Mouse (Mus musculus) hindbrain, embryonic 13.5 days (tissue): Measurements from ENCODE around the gene Ap1b1. TPM values are rescaled to one million over a fixed set of nuclear protein-coding genes. Genes with fewer than 3 reads are reported as not detected.

Experiments
- ATAC-seq: fragments of 200-750 bp; cut with Nextera tagmentation; 2 replicates; pipeline ENCODE4 v1.8.0; 2017; ENCODE audit warnings: moderate TSS enrichment; ENCODE audit not compliant: low FRiP score
- H3K27ac ChIP-seq: fragments of 300-500 bp; sonication (generic); 2 replicates; pipeline ENCODE4 v1.5.1; 2015; ENCODE audit warnings: inconsistent platforms, mild to moderate bottlenecking, moderate library complexity
- H3K27me3 ChIP-seq: fragments of 300-500 bp; sonication (generic); 2 replicates; pipeline ENCODE4 v1.6.1; 2015; ENCODE audit warnings: mild to moderate bottlenecking, inconsistent platforms
- H3K36me3 ChIP-seq: fragments of 300-500 bp; sonication (generic); 2 replicates; pipeline ENCODE4 v1.6.1; 2015; ENCODE audit warnings: mild to moderate bottlenecking, inconsistent platforms
- H3K4me1 ChIP-seq: fragments of 300-500 bp; sonication (generic); replicated peaks from 2 replicates; pipeline ENCODE4 v1.6.1; 2015; ENCODE audit warnings: inconsistent platforms
- H3K4me2 ChIP-seq: fragments of 300-500 bp; sonication (generic); 2 replicates; pipeline ENCODE4 v1.6.1; 2015; ENCODE audit warnings: inconsistent platforms, mild to moderate bottlenecking, moderate library complexity
- H3K4me3 ChIP-seq: fragments of 300-500 bp; sonication (generic); 2 replicates; pipeline ENCODE4 v1.5.1; 2015; ENCODE audit warnings: mild to moderate bottlenecking, inconsistent platforms
- H3K9ac ChIP-seq: fragments of 300-500 bp; sonication (generic); 2 replicates; pipeline ENCODE4 v1.6.1; 2015; ENCODE audit warnings: mild to moderate bottlenecking, inconsistent platforms
- H3K9me3 ChIP-seq: fragments of 300-500 bp; sonication (generic); 2 replicates; pipeline ENCODE4 v1.6.1; 2016; ENCODE audit warnings: inconsistent platforms
- WGBS: fragments of 180-500 bp; shearing (Covaris S2); methylation state at CpG from one replicate; pipeline ENCODE4 v1.1.7; 2015; 5-methylcytosine and 5-hydroxymethylcytosine counted together
- polyA plus RNA-seq: library from polyadenylated mRNA; unstranded; fragments of >200 nt; fragmentation: Nextera tagmentation; extraction: Ambion mirVana; gene quantifications from 2 replicates; pipeline ENCODE4 v1.2.1, GENCODE M21; 2015

Ap1b1 gene
- polyA plus RNA-seq, 1 experiment from 2014 or later: 86.8 TPM

DNA sequence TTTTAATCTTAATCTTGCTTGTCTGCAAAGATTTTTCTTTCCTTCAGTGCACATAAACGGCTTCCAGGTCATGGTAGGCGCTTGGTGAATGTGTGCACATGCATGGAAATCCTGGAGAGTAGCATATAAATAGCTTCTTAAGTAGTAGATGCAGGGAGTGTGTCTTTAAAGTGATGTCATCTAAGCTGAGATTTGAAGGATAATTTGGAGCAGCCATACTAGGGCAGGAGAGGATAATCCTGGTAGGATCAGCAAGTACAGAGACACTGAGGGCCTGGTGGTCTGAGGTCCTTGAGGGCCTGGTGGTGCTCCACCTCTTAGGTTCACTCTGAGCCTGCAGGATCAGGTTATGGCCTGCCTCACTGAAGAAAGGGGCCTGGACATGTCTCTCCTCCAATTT lies 5.8 kb downstream of the Ap1b1 start:
- 100% methylated on average over 2 of the region's 2 CpGs for WGBS
- peaks cover 21% of the 10 kb centered on the region for H3K36me3 ChIP-seq
- no peak overlapping the region for H3K27ac ChIP-seq
- no peak overlapping the region for H3K9ac ChIP-seq
- H3K27me3 ChIP-seq: no peaks in the 10 kb centered on the region
- H3K9me3 ChIP-seq: no peaks in the 10 kb centered on the region
- no peak overlapping the region for H3K4me2 ChIP-seq
- H3K4me3 ChIP-seq: no peak overlapping the region
- H3K4me1 ChIP-seq: peaks cover 15% of the 10 kb centered on the region
- ATAC-seq: no peak

DNA sequence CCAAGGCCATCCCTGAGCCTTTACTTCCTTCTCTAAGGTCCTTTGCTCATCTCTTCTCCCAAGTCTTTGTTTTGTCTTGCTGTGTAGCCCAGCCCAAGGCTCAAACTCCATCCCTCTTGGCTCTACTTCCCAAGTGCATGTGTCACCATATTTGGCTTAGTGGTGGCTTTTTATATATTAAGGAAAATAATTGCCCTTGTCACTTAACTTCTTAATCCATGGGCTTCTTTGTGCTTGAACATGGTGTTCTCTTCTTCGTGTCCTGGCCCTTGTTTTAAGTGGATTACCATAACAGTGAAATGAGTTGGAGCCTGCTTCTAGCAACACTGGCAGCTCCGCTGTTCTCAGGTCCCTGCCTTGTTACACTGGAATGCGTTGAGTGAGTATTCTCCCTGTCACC lies 9.1 kb downstream of the Ap1b1 start:
- Histone ChIP-seq H3K27ac (no peak overlapping the region), H3K9ac (no peak overlapping the region), H3K4me3 (no peak overlapping the region), H3K4me1 (peaks cover 10% of the 10 kb centered on the region; the same call in 1 of the 2 replicates), H3K36me3 (peaks cover 27% of the 10 kb centered on the region), H3K4me2 (no peak overlapping the region), H3K27me3 (no peaks in the 10 kb centered on the region), H3K9me3 (no peaks in the 10 kb centered on the region)
- 93% methylated on average over 3 of the region's 3 CpGs for WGBS
- ATAC-seq: no peak

GRCm38 (mm10) chr11:4996621-4997199 lies 10.1 kb downstream of the Ap1b1 start:
- H3K27ac ChIP-seq: no peak overlapping the region
- H3K27me3 ChIP-seq: no peaks in the 10 kb centered on the region
- H3K9me3 ChIP-seq: no peaks in the 10 kb centered on the region
- H3K4me3 ChIP-seq: no peak overlapping the region
- H3K9ac ChIP-seq: no peak overlapping the region
- peaks cover 10% of the 10 kb centered on the region; the same call in 1 of the 2 replicates for H3K4me1 ChIP-seq
- peaks cover 32% of the 10 kb centered on the region for H3K36me3 ChIP-seq
- no peak for ATAC-seq
- 86% methylated on average over 5 of the region's 5 CpGs for WGBS
- no peak overlapping the region for H3K4me2 ChIP-seq

DNA sequence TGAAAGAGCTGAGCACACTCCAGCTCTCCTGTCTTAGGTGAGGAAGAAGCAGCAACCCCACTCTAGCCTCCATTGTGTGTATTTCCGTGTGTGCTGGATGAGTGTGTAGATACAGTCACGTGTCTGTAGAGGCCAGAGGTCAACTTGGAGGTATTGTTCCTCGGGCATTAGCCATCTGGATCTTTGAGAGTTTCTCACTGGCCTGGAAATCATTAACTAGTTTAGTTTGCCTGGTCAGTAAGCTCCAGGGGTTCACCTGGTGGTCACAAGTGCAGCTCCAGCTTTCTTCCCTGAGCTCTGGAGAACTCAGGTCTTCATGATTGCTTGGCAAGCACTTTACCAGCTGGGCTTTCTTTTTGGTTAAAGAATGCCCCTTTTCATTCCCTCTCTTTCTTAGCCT lies 11.7 kb downstream of the Ap1b1 start:
- Histone ChIP-seq H3K4me3 (no peak overlapping the region), H3K9me3 (no peaks in the 10 kb centered on the region), H3K27ac (no peak overlapping the region), H3K9ac (no peak overlapping the region), H3K4me2 (no peak overlapping the region), H3K27me3 (no peaks in the 10 kb centered on the region), H3K4me1 (peaks cover 10% of the 10 kb centered on the region; the same call in 1 of the 2 replicates), H3K36me3 (peaks cover 41% of the 10 kb centered on the region)
- ATAC-seq: no peak
- WGBS: 17% methylated on average over 3 of the region's 3 CpGs

GRCm38 (mm10) chr11:4998762-4999161 lies 12.1 kb downstream of the Ap1b1 start:
- peaks cover 45% of the 10 kb centered on the region for H3K36me3 ChIP-seq
- H3K27me3 ChIP-seq: no peaks in the 10 kb centered on the region
- H3K4me2 ChIP-seq: no peak overlapping the region
- peaks cover 10% of the 10 kb centered on the region; the same call in 1 of the 2 replicates for H3K4me1 ChIP-seq
- H3K27ac ChIP-seq: no peak overlapping the region
- H3K4me3 ChIP-seq: no peak overlapping the region
- H3K9ac ChIP-seq: no peak overlapping the region
- no peaks in the 10 kb centered on the region for H3K9me3 ChIP-seq
- 65% methylated on average over 1 of the region's 1 CpGs for WGBS
- no peak for ATAC-seq

GRCm38 (mm10) chr11:5000241-5000640 lies 13.6 kb downstream of the Ap1b1 start:
- peaks cover 38% of the 10 kb centered on the region for H3K36me3 ChIP-seq
- no peak for ATAC-seq
- no peak overlapping the region for H3K9ac ChIP-seq
- peaks cover 10% of the 10 kb centered on the region; the same call in 1 of the 2 replicates for H3K4me1 ChIP-seq
- H3K4me2 ChIP-seq: no peak overlapping the region
- H3K9me3 ChIP-seq: no peaks in the 10 kb centered on the region
- no peaks in the 10 kb centered on the region for H3K27me3 ChIP-seq
- H3K4me3 ChIP-seq: no peak overlapping the region
- no peak overlapping the region for H3K27ac ChIP-seq
- WGBS: 100% methylated on average over 1 of the region's 1 CpGs

DNA sequence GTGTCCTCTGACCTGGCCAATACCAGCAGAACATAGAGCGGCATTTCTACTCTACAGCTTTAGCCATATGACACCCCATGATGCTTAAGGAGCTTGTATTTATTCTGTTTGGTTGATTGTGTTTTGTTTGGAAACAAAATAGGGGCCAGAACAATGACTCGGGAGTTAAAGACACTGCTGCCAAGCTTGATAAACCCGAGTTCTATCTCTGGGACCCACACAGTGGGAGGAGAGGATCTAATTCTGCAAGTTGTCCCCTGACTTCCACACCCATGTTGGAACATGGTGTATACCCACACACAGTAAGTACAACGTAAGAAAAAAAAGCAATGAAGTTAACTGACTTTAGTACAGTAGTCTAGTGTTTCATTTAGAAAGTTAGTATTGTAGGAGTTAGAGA lies 16.2 kb downstream of the Ap1b1 start:
- no peak for ATAC-seq
- Histone ChIP-seq H3K4me1 (peaks cover 10% of the 10 kb centered on the region; the same call in 1 of the 2 replicates), H3K27ac (no peak overlapping the region), H3K27me3 (no peaks in the 10 kb centered on the region), H3K36me3 (peaks cover 43% of the 10 kb centered on the region), H3K4me2 (no peak overlapping the region), H3K9ac (no peak overlapping the region), H3K9me3 (no peaks in the 10 kb centered on the region), H3K4me3 (no peak overlapping the region)
- WGBS: 83% methylated on average over 4 of the region's 4 CpGs

- no peak for ATAC-seq
- Histone ChIP-seq H3K36me3 (peaks cover 40% of the 10 kb centered on the region), H3K4me3 (no peak overlapping the region), H3K4me1 (no peaks in the 10 kb centered on the region), H3K9me3 (no peaks in the 10 kb centered on the region), H3K4me2 (no peak overlapping the region), H3K27ac (no peak overlapping the region), H3K9ac (no peak overlapping the region), H3K27me3 (no peaks in the 10 kb centered on the region)
- 88% methylated on average over 2 of the region's 2 CpGs for WGBS
Measured at GRCm38 (mm10) chr11:5005528-5005927, 18.9 kb downstream of the Ap1b1 start.

- Histone ChIP-seq H3K27ac (no peak overlapping the region), H3K4me1 (no peaks in the 10 kb centered on the region), H3K27me3 (no peaks in the 10 kb centered on the region), H3K4me2 (no peak overlapping the region), H3K4me3 (no peak overlapping the region), H3K9me3 (no peaks in the 10 kb centered on the region), H3K36me3 (peaks cover 40% of the 10 kb centered on the region), H3K9ac (no peak overlapping the region)
- ATAC-seq: no peak
- WGBS: 92% methylated on average over 1 of the region's 1 CpGs
Measured at GRCm38 (mm10) chr11:5007186-5007585, 20.6 kb downstream of the Ap1b1 start.

- no peak overlapping the region for H3K9ac ChIP-seq
- no peak overlapping the region for H3K27ac ChIP-seq
- WGBS: 86% methylated on average over 3 of the region's 3 CpGs
- ATAC-seq: no peak
- no peak overlapping the region for H3K4me2 ChIP-seq
- no peaks in the 10 kb centered on the region for H3K9me3 ChIP-seq
- H3K4me1 ChIP-seq: no peaks in the 10 kb centered on the region
- peaks cover 42% of the 10 kb centered on the region for H3K36me3 ChIP-seq
- no peaks in the 10 kb centered on the region for H3K27me3 ChIP-seq
- H3K4me3 ChIP-seq: no peak overlapping the region
Measured at GRCm38 (mm10) chr11:5008867-5009266, 22.2 kb downstream of the Ap1b1 start.

DNA sequence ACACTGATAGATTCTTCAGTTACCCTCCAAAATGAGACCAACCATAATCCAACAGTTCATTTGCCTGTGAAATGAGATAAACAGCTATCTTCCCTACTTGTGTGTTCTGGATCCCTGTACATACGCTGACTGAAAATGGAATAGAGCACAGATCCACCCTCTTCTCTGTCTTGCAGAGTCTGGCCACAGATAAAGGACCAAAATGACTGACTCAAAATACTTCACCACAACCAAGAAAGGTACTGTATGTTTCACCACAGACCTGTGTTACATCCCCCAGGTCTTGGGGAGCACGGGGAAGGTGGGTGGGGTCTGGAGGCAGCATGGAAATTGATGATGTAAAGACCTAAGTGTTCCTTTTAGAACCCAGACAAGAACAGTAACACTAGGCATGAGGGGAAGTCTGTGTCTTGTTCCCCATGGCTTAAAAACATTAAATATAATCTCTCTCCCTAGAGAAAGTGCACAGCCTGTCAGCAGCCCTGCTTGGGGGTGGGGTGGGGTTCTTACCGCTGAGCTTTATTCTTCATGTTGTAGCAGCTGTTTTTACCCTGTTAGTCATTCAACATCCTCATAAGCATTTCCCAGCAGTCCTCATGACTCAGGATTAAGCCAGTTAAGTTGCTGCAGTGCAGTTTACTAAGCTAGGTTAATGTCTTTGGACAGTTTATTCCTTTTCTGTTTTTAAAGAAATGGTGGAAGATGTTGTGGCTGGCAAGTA lies 22.9 kb downstream of the Ap1b1 start:
- no peak for ATAC-seq
- Histone ChIP-seq H3K36me3 (peaks cover 48% of the 10 kb centered on the region), H3K27me3 (no peaks in the 10 kb centered on the region), H3K4me1 (no peaks in the 10 kb centered on the region), H3K4me3 (no peak overlapping the region), H3K4me2 (no peak overlapping the region), H3K27ac (no peak overlapping the region), H3K9me3 (no peaks in the 10 kb centered on the region), H3K9ac (no peak overlapping the region)
- 86% methylated on average over 3 of the region's 3 CpGs for WGBS

GRCm38 (mm10) chr11:5010205-5010604 lies 23.6 kb downstream of the Ap1b1 start:
- WGBS: 96% methylated on average over 1 of the region's 1 CpGs
- ATAC-seq: no peak

DNA sequence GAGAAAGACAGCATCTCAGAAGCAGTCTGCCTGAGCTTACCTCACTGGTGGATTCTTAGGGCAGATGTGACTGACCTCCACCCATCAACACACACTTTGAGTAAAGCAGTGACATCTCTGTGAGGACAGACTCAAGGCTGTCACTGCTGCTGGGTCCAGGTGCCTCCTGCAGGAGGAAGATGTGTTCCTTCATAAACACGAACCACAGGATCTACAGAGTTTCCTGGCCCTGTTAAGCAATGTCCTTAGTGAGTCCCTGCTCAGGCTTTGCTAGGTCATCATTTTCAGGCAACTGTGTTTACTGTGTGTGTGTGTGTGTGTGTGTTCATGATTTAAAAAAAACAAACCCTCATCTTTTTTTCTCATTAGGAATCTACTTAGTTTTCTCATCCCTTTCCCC lies 24.9 kb downstream of the Ap1b1 start:
- no peak overlapping the region for H3K4me3 ChIP-seq
- H3K4me1 ChIP-seq: no peaks in the 10 kb centered on the region
- H3K27ac ChIP-seq: no peak overlapping the region
- H3K4me2 ChIP-seq: no peak overlapping the region
- H3K36me3 ChIP-seq: peaks cover 61% of the 10 kb centered on the region
- no peaks in the 10 kb centered on the region for H3K9me3 ChIP-seq
- ATAC-seq: no peak
- 77% methylated on average over 1 of the region's 1 CpGs for WGBS
- no peaks in the 10 kb centered on the region for H3K27me3 ChIP-seq
- H3K9ac ChIP-seq: no peak overlapping the region

More at GRCm38 (mm10) chr11:5010205-5010604, 23.6 kb downstream of the Ap1b1 start:
- H3K9me3 ChIP-seq: no peaks in the 10 kb centered on the region
- no peak overlapping the region for H3K4me2 ChIP-seq
- peaks cover 55% of the 10 kb centered on the region for H3K36me3 ChIP-seq
- H3K9ac ChIP-seq: no peak overlapping the region
- H3K4me1 ChIP-seq: no peaks in the 10 kb centered on the region
- H3K4me3 ChIP-seq: no peak overlapping the region
- H3K27me3 ChIP-seq: no peaks in the 10 kb centered on the region
- no peak overlapping the region for H3K27ac ChIP-seq
